Mouse (Mus musculus) heart, embryonic 16.5 days (tissue): ENCODE data around the gene Ctsc. TPM values are rescaled to one million over a fixed set of nuclear protein-coding genes. Genes with fewer than 3 reads are reported as not detected.
"Not testable (repeated sequence)": the region's sequence is repeated elsewhere in the genome, so short reads cannot be mapped to it uniquely, and the experiment has no call there.

ENCODE experiments used
- ATAC-seq: fragments of 200-750 bp; cut with Nextera tagmentation; replicated peaks from 2 replicates; pipeline ENCODE4 v1.8.0; 2017; ENCODE audit warnings: moderate number of reproducible peaks; ENCODE audit not compliant: insufficient read depth, low FRiP score; ENCODE audit errors: extremely low read depth
- H3K27ac ChIP-seq: fragments of 300-500 bp; sonication (generic); 2 replicates; pipeline ENCODE4 v1.5.1; 2014; ENCODE audit warnings: mild to moderate bottlenecking, low read length, control low read depth, moderate library complexity
- H3K27me3 ChIP-seq: fragments of 300-500 bp; sonication (generic); 2 replicates; pipeline ENCODE4 v1.6.1; 2014; ENCODE audit warnings: low read length, mixed read lengths; ENCODE audit not compliant: control insufficient read depth, insufficient read depth
- H3K36me3 ChIP-seq: fragments of 300-500 bp; sonication (generic); 2 replicates; pipeline ENCODE4 v1.6.1; 2014; ENCODE audit not compliant: control insufficient read depth, insufficient read depth
- H3K4me1 ChIP-seq: fragments of 300-500 bp; sonication (generic); 2 replicates; pipeline ENCODE4 v1.6.1; 2014; ENCODE audit warnings: low read length, mixed read lengths; ENCODE audit not compliant: control insufficient read depth, insufficient read depth
- H3K4me2 ChIP-seq: fragments of 300-500 bp; sonication (generic); 2 replicates; pipeline ENCODE4 v1.6.1; 2014; ENCODE audit warnings: low read depth, mild to moderate bottlenecking, control low read depth, low read length
- H3K4me3 ChIP-seq: fragments of 300-500 bp; sonication (generic); 2 replicates; pipeline ENCODE4 v1.5.1; 2014; ENCODE audit warnings: mild to moderate bottlenecking, control low read depth, low read length
- H3K9ac ChIP-seq: fragments of 300-500 bp; sonication (generic); 2 replicates; pipeline ENCODE4 v1.6.1; 2014; ENCODE audit warnings: low read length, control low read depth
- H3K9me3 ChIP-seq: fragments of 300-500 bp; sonication (generic); replicated peaks from 2 replicates; pipeline ENCODE4 v1.6.1; 2016; ENCODE audit warnings: low read length; ENCODE audit not compliant: control insufficient read depth
- WGBS: fragments of 180-500 bp; shearing (Covaris S2); extraction: QIAGEN DNeasy Blood & Tissue Kit; methylation state at CpG from one replicate; pipeline ENCODE4 v1.1.7; 2014; 5-methylcytosine and 5-hydroxymethylcytosine counted together
- polyA plus RNA-seq: library from polyadenylated mRNA; unstranded; fragments of >200 nt; fragmentation: Nextera tagmentation; extraction: Ambion mirVana; gene quantifications from 2 replicates; pipeline ENCODE4 v1.2.1, GENCODE M21; 2015

The Ctsc gene
- 49.6 and 50.8 TPM in 2 replicates for polyA plus RNA-seq

GRCm38 (mm10) chr7:88277858-88278627 is at the start of gene Ctsc:
TSS of gene Ctsc (plus strand) at chr7:88278085.
- Histone ChIP-seq H3K36me3 (no peaks in the 10 kb centered on the region), H3K4me1 (peaks cover 7% of the 10 kb centered on the region), H3K9me3 (no peaks in the 10 kb centered on the region), H3K9ac (peak within 1 kb of the TSS; percentile 80), H3K4me3 (peak within 1 kb of the TSS; percentile 77), H3K27me3 (no peaks in the 10 kb centered on the region), H3K27ac (peak within 1 kb of the TSS; percentile 62), H3K4me2 (peak within 1 kb of the TSS; percentile 95)
- ATAC-seq: peak; percentile 93
- 1% methylated on average over 34 of the region's 34 CpGs for WGBS

GRCm38 (mm10) chr7:88229051-88229450 is 48.8 kb upstream of the Ctsc start:
- H3K9me3 ChIP-seq: no peaks in the 10 kb centered on the region
- H3K9ac ChIP-seq: no peak overlapping the region
- H3K4me2 ChIP-seq: no peak overlapping the region
- H3K36me3 ChIP-seq: no peaks in the 10 kb centered on the region
- H3K4me3 ChIP-seq: no peak overlapping the region
- no peaks in the 10 kb centered on the region for H3K27me3 ChIP-seq
- WGBS: 49% methylated on average over 2 of the region's 2 CpGs
- no peak overlapping the region for H3K27ac ChIP-seq
- no peak for ATAC-seq
- no peaks in the 10 kb centered on the region for H3K4me1 ChIP-seq

GRCm38 (mm10) chr7:88230121-88230520 is 47.8 kb upstream of the Ctsc start:
- H3K9ac ChIP-seq: no peak overlapping the region
- H3K4me2 ChIP-seq: no peak overlapping the region
- H3K4me3 ChIP-seq: no peak overlapping the region
- no peaks in the 10 kb centered on the region for H3K4me1 ChIP-seq
- H3K36me3 ChIP-seq: no peaks in the 10 kb centered on the region
- 81% methylated on average over 4 of the region's 4 CpGs for WGBS
- no peaks in the 10 kb centered on the region for H3K27me3 ChIP-seq
- no peak overlapping the region for H3K27ac ChIP-seq
- no peak for ATAC-seq
- H3K9me3 ChIP-seq: no peaks in the 10 kb centered on the region

GRCm38 (mm10) chr7:88230756-88231522 is 46.9 kb upstream of the Ctsc start:
- Histone ChIP-seq H3K27me3 (no peaks in the 10 kb centered on the region), H3K27ac (no peak overlapping the region), H3K4me3 (no peak overlapping the region), H3K4me2 (no peak overlapping the region), H3K4me1 (no peaks in the 10 kb centered on the region), H3K9ac (no peak overlapping the region), H3K9me3 (no peaks in the 10 kb centered on the region), H3K36me3 (no peaks in the 10 kb centered on the region)
- 89% methylated on average over 7 of the region's 7 CpGs for WGBS
- no peak for ATAC-seq

DNA sequence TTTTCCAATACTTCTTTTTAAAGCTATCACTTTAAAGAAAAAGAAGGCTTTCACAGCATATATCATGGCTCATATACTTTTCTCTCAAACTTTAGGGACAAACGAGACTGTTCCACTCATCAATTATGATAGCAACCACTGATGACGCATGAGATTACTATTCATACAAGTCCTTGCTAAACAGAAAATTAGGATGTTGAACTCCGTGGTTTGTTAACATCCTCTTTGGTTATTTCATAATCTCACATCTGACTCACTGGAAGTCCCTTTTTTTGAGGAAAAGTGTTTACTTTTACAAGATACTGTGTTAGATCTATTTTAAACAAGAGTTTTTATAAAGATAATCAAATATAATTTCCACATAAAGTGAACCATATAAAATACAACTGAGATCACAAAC is 34.8 kb upstream of the Ctsc start:
- Histone ChIP-seq H3K27me3 (no peaks in the 10 kb centered on the region), H3K36me3 (no peaks in the 10 kb centered on the region), H3K9ac (no peak overlapping the region), H3K27ac (no peak overlapping the region), H3K4me1 (no peaks in the 10 kb centered on the region), H3K4me3 (no peak overlapping the region), H3K9me3 (no peaks in the 10 kb centered on the region), H3K4me2 (no peak overlapping the region)
- 61% methylated on average over 3 of the region's 3 CpGs for WGBS
- no peak for ATAC-seq

GRCm38 (mm10) chr7:88244462-88244861 is 33.4 kb upstream of the Ctsc start:
- no peak for ATAC-seq
- no peak overlapping the region for H3K4me2 ChIP-seq
- H3K27ac ChIP-seq: no peak overlapping the region
- no peaks in the 10 kb centered on the region for H3K9me3 ChIP-seq
- no peak overlapping the region for H3K9ac ChIP-seq
- no peak overlapping the region for H3K4me3 ChIP-seq
- H3K36me3 ChIP-seq: no peaks in the 10 kb centered on the region
- H3K27me3 ChIP-seq: no peaks in the 10 kb centered on the region
- H3K4me1 ChIP-seq: no peaks in the 10 kb centered on the region

GRCm38 (mm10) chr7:88250380-88250779 is 27.5 kb upstream of the Ctsc start:
- 81% methylated on average over 2 of the region's 2 CpGs for WGBS
- H3K4me2 ChIP-seq, H3K4me3 ChIP-seq, H3K9me3 ChIP-seq, H3K9ac ChIP-seq, H3K27ac ChIP-seq, H3K4me1 ChIP-seq, H3K27me3 ChIP-seq, H3K36me3 ChIP-seq, ATAC-seq: not testable (repeated sequence)

GRCm38 (mm10) chr7:88251535-88251934 is 26.4 kb upstream of the Ctsc start:
- H3K4me2 ChIP-seq: no peak overlapping the region
- no peak overlapping the region for H3K9ac ChIP-seq
- H3K27me3 ChIP-seq: no peaks in the 10 kb centered on the region
- WGBS: 40% methylated on average over 1 of the region's 1 CpGs
- no peaks in the 10 kb centered on the region for H3K4me1 ChIP-seq
- no peaks in the 10 kb centered on the region for H3K9me3 ChIP-seq
- no peaks in the 10 kb centered on the region for H3K36me3 ChIP-seq
- no peak for ATAC-seq
- H3K27ac ChIP-seq: no peak overlapping the region
- H3K4me3 ChIP-seq: no peak overlapping the region

DNA sequence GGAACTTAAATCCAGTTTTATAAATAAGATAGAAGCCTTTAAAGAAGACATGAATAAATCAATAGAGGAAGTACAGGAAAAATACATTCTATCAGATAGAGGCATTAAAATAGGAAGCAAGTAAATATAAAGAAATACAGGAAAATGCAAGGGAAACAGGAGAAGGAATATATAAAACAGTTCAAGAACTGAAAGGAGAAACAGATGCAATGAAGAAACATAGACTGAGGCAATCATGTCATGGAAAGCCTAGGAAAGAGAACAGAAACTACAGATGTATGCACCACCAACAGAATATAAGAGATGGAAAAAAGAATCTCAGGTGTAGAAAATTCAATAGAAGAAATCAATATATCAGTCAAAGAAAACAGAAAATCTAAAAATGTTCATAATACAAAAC is 25.8 kb upstream of the Ctsc start:
- no peak overlapping the region for H3K4me3 ChIP-seq
- no peaks in the 10 kb centered on the region for H3K27me3 ChIP-seq
- H3K36me3 ChIP-seq: no peaks in the 10 kb centered on the region
- no peaks in the 10 kb centered on the region for H3K9me3 ChIP-seq
- no peak for ATAC-seq
- no peak overlapping the region for H3K4me2 ChIP-seq
- no peak overlapping the region for H3K27ac ChIP-seq
- H3K4me1 ChIP-seq: no peaks in the 10 kb centered on the region
- no peak overlapping the region for H3K9ac ChIP-seq
